Mouse (Mus musculus) ES-Bruce4 (cell line): Measurements from ENCODE around the gene Cth.

Experiments
- CTCF ChIP-seq: IDR thresholded peaks from one replicate; pipeline ENCODE4 v1.8.1; 2011; ENCODE audit warnings: low read depth, low read length
- EP300 ChIP-seq: IDR thresholded peaks from 2 replicates; pipeline ENCODE4 v1.6.1; 2011; ENCODE audit warnings: low read depth, low read length; ENCODE audit not compliant: insufficient read depth
- POLR2A ChIP-seq: IDR thresholded peaks from one replicate; pipeline ENCODE4 v1.8.1; 2011; ENCODE audit warnings: low read length; ENCODE audit not compliant: insufficient read depth

DNA sequence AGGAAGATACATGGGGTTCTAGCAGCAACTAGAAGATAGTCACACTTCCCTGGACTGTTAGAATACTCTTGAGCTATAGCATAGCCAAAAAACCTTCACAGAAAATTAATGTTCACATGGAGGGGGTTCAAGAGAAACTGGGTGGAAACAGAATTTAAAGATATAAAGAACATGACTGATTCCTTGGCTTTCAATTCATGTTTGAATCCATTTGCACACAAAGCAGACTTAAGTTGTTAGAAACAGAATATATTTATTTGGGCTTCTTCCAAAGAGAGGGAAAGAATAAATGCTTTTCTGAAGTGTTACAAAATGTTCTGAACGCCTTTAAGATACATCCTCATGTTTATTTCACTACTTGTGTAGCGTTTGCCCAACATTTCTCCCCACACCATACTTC, 57.0 kb downstream of the Cth start:
- TF ChIP-seq CTCF (no peak), EP300 (no peak), POLR2A (no peak)
